Mouse (Mus musculus): ENCODE measurements at regions not wholly inside any gene's neighbourhood (a gene's known extent, or its start where the extent isn't known, plus 50 kb on each side); places are given as distances from the start of the nearest gene placed in this dataset.
A peak's percentile ranks its signal among the peaks of the same experiment; 100 is the strongest.

DNA sequence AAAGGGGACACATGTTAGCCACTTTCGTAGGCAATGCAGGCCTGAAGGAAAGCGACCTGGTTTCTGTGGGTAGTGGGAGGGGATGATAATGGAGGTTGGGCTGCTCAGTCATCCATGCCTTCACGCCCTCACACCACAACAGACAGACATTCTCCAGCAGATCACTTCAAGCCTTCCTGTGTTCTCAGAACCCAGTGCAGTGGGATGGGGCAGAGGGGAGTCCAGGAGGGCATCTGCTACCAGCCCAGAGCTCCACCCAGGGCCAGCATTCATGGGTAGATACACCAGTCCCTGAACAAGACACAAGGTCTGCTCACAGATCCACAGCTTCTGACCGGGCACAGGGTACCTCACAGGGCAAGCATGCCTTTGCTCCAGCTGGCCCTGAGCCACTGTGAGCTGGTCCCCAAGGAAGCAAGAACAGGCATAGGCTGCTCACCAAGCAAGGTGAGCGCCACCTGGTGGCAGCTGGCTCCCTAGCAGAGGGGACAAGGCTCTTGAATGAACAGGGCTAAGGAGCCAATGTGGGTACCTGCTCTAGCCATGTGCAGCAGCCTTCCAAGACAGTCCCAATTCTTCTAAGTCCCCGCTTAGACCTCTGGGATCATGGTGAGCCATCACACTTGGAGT, 62.2 kb upstream of the Nkx1-1 start:
- H3K9me3 ChIP-seq (ENCODE audit: control insufficient read depth, low read length) = no peaks in the 10 kb centered on the region
- H3K27me3 ChIP-seq (ENCODE audit: control insufficient read depth, insufficient read depth, low read length) = peaks cover 15% of the 10 kb centered on the region
- H3K9ac ChIP-seq (ENCODE audit: low read depth, low read length) = no peak overlapping the region
- 13% methylated on average over 6 of the region's 6 CpGs for WGBS
- ATAC-seq (ENCODE audit: low FRiP score, low TSS enrichment) = peak; percentile 84
- H3K27ac ChIP-seq (ENCODE audit: low read depth, low read length) = no peak overlapping the region
- no peak overlapping the region for H3K4me2 ChIP-seq (replicated peaks; ENCODE audit: low read depth, low read length)
- peaks cover 16% of the 10 kb centered on the region for H3K4me1 ChIP-seq (ENCODE audit: control insufficient read depth, insufficient read depth, low read length)
- H3K4me3 ChIP-seq (ENCODE audit: low read length) = no peak overlapping the region
- no peaks in the 10 kb centered on the region for H3K36me3 ChIP-seq (ENCODE audit: control insufficient read depth, insufficient read depth, low read length)

DNA sequence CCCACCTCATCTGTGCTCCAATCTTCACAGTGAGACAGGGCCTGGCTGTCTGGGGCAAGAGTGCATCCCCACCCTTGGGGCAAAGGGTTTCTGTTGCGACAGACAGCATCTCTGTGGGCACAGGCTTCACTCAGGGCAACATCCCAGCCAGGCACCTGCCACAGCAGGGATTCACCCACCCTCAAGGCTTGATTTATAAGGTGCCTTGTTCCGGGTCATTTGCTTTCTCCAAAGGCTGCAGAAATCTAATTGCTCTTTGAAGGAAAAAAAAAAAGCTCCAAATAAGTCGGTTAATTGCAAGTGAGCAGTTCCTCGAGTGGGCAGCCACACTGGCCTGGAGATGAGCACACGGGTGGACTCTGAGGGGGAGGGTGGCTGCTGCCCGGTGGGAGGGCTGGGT, 61.5 kb upstream of the Nkx1-1 start:
- WGBS = 5% methylated on average over 6 of the region's 6 CpGs
- Histone ChIP-seq H3K27me3 (ENCODE audit: control insufficient read depth, insufficient read depth, low read length) (peaks cover 15% of the 10 kb centered on the region), H3K4me2 (replicated peaks; ENCODE audit: low read depth, low read length) (no peak overlapping the region), H3K4me1 (ENCODE audit: control insufficient read depth, insufficient read depth, low read length) (peaks cover 16% of the 10 kb centered on the region), H3K4me3 (ENCODE audit: low read length) (no peak overlapping the region), H3K9me3 (ENCODE audit: control insufficient read depth, low read length) (no peaks in the 10 kb centered on the region), H3K9ac (ENCODE audit: low read depth, low read length) (no peak overlapping the region), H3K36me3 (ENCODE audit: control insufficient read depth, insufficient read depth, low read length) (no peaks in the 10 kb centered on the region), H3K27ac (ENCODE audit: low read depth, low read length) (no peak overlapping the region)
- peak; percentile 45; the same call in 1 of the 2 replicates for ATAC-seq (ENCODE audit: low FRiP score, low TSS enrichment)

DNA sequence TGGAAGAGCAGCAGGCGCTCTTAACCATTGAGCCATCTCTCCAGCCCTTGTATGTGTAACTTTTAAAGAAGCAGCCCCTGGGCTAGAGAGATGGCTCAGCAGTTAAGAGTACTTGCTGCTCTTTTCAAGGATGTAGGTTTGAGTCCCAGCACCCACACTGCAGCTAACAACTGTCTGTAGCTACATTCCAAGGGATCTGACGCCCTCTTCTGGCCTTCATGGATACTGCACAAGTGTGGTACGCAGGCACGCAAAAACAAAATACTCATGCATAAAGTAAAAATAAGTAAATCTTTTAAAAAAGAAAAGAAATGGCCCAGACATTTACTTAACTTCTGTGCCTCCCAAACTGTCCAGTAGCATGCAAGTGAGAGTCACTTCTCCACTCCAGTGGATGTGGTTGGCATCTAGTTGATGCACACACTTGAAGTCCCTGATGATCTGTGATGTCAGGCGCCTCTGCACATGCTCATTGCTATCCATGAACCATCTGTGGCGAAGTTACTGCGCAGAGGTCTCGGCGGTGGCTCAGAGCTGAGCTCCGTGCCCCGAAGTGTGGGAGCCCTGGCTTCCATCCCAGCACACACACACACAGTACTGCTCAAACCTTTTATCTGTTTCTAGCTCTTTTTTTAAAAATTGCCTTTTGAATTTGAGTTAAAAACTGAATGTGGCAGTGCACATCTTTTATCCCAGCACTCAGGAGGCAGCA, 59.0 kb upstream of the Nkx1-1 start:
- H3K4me2 ChIP-seq (replicated peaks; ENCODE audit: low read depth, low read length) = no peak overlapping the region
- ATAC-seq (ENCODE audit: low FRiP score, low TSS enrichment) = no peak
- peaks cover 25% of the 10 kb centered on the region for H3K4me1 ChIP-seq (ENCODE audit: control insufficient read depth, insufficient read depth, low read length)
- H3K9me3 ChIP-seq (ENCODE audit: control insufficient read depth, low read length) = no peaks in the 10 kb centered on the region
- no peak overlapping the region for H3K9ac ChIP-seq (ENCODE audit: low read depth, low read length)
- no peak overlapping the region for H3K4me3 ChIP-seq (ENCODE audit: low read length)
- 92% methylated on average over 11 of the region's 11 CpGs for WGBS
- H3K27ac ChIP-seq (ENCODE audit: low read depth, low read length) = no peak overlapping the region
- H3K27me3 ChIP-seq (ENCODE audit: control insufficient read depth, insufficient read depth, low read length) = 0 out of 2 replicates have a peak, but pooled peaks cover 8% of the 10 kb centered on the region
- no peaks in the 10 kb centered on the region for H3K36me3 ChIP-seq (ENCODE audit: control insufficient read depth, insufficient read depth, low read length)

DNA sequence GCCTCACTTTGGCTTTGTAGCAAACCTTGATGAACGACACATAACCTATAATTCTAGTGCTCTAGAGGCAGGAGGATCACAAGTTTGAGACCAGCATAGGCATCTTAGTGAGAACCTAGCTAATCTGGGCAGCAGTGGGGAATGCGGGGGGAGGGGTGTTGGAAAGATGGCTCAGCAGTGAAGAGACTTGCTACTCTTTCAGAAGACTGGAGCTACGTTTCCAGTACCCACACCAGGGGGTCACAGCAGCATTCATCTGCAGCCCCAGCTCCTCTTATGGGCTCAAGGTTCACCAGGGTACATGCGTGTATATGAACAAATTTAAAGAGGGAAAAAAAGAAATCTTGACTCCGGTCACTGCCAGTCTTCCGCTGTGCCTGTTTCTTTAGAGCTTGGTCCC, 55.5 kb upstream of the Nkx1-1 start:
- no peak overlapping the region for H3K9ac ChIP-seq (ENCODE audit: low read depth, low read length)
- no peaks in the 10 kb centered on the region for H3K36me3 ChIP-seq (ENCODE audit: control insufficient read depth, insufficient read depth, low read length)
- no peak for ATAC-seq (ENCODE audit: low FRiP score, low TSS enrichment)
- 85% methylated on average over 6 of the region's 6 CpGs for WGBS
- no peak overlapping the region for H3K4me3 ChIP-seq (ENCODE audit: low read length)
- H3K27me3 ChIP-seq (ENCODE audit: control insufficient read depth, insufficient read depth, low read length) = peaks cover 11% of the 10 kb centered on the region; the same call in 1 of the 2 replicates
- H3K4me2 ChIP-seq (replicated peaks; ENCODE audit: low read depth, low read length) = no peak overlapping the region
- peaks cover 8% of the 10 kb centered on the region; the same call in 1 of the 2 replicates for H3K4me1 ChIP-seq (ENCODE audit: control insufficient read depth, insufficient read depth, low read length)
- no peaks in the 10 kb centered on the region for H3K9me3 ChIP-seq (ENCODE audit: control insufficient read depth, low read length)
- no peak overlapping the region for H3K27ac ChIP-seq (ENCODE audit: low read depth, low read length)

DNA sequence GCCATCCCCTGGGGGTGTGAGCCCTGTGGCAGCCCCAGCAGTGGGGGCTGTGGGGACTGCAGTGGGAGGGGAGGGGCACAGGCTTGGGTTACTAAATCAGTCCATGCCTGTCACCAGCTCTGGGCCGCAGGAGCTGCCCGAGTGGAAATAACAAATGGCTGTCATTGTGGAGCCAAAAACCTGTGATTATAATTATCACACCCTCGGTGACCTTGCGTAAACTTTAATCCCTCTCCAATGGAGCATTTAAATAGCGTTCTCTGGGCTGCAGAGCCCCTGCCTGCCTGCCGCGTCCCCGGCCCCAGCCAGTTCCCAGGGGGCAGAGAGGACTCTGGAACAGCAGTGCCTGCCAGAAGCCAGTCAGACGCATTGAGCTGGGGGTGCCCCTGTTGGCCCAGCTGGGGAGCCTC, 54.4 kb upstream of the Nkx1-1 start:
- no peak overlapping the region for H3K27ac ChIP-seq (ENCODE audit: low read depth, low read length)
- H3K4me1 ChIP-seq (ENCODE audit: control insufficient read depth, insufficient read depth, low read length) = peaks cover 8% of the 10 kb centered on the region; the same call in 1 of the 2 replicates
- H3K4me2 ChIP-seq (replicated peaks; ENCODE audit: low read depth, low read length) = no peak overlapping the region
- ATAC-seq (ENCODE audit: low FRiP score, low TSS enrichment) = peak; percentile 47; the same call in 1 of the 2 replicates
- 4% methylated on average over 9 of the region's 9 CpGs for WGBS
- no peaks in the 10 kb centered on the region for H3K9me3 ChIP-seq (ENCODE audit: control insufficient read depth, low read length)
- no peaks in the 10 kb centered on the region for H3K36me3 ChIP-seq (ENCODE audit: control insufficient read depth, insufficient read depth, low read length)
- no peak overlapping the region for H3K4me3 ChIP-seq (ENCODE audit: low read length)
- H3K27me3 ChIP-seq (ENCODE audit: control insufficient read depth, insufficient read depth, low read length) = peaks cover 11% of the 10 kb centered on the region; the same call in 1 of the 2 replicates
- H3K9ac ChIP-seq (ENCODE audit: low read depth, low read length) = no peak overlapping the region

DNA sequence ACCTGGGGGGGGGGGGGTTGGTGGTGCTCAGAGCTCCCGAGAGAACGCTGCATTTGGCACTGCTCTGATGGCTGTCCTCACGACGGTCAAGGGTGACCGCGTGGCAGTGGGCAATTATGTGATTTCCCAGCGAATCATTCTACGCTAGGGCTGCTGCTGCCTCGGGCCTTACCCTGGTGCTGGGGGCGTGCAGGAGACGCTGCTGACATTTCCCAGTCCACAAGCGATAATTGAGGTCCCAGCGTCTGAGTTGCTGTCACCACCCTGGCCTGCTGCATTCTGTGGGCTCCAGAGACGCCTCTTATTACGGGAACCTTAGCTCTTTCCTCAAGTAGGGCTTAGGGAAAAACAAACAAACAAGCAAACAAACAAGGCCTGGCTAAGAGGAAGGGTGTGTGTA, 52.0 kb upstream of the Nkx1-1 start:
- no peak for ATAC-seq (ENCODE audit: low FRiP score, low TSS enrichment)
- Histone ChIP-seq H3K9ac (ENCODE audit: low read depth, low read length) (no peak overlapping the region), H3K4me2 (replicated peaks; ENCODE audit: low read depth, low read length) (no peak overlapping the region), H3K4me3 (ENCODE audit: low read length) (no peak overlapping the region), H3K36me3 (ENCODE audit: control insufficient read depth, insufficient read depth, low read length) (no peaks in the 10 kb centered on the region), H3K9me3 (ENCODE audit: control insufficient read depth, low read length) (no peaks in the 10 kb centered on the region), H3K27me3 (ENCODE audit: control insufficient read depth, insufficient read depth, low read length) (peaks cover 14% of the 10 kb centered on the region; the same call in 1 of the 2 replicates), H3K4me1 (ENCODE audit: control insufficient read depth, insufficient read depth, low read length) (peaks cover 14% of the 10 kb centered on the region; the same call in 1 of the 2 replicates), H3K27ac (ENCODE audit: low read depth, low read length) (no peak overlapping the region)
- 45% methylated on average over 15 of the region's 15 CpGs for WGBS
